ENCODE assay signal across 8 mouse cellular contexts in genomic region chr16:32644069-32644800, GRCm38 (mm10). TPM values are rescaled to one million over a fixed set of nuclear protein-coding genes. Genes with fewer than 3 reads are reported as not detected.
DNase-seq lines count a peak whose midpoint lies in the region; ATAC-seq and TF ChIP-seq lines count a peak whose summit lies in the region.

No protein-coding gene starts in this region.

- H3K4me1 ChIP-seq in forebrain, embryonic 14.5 days (ENCODE audit: control insufficient read depth, insufficient read depth, low read length) = peaks cover 20% of the 10 kb centered on the region
- H3K4me1 ChIP-seq in intestine, embryonic 14.5 days (replicated peaks; ENCODE audit: control insufficient read depth, insufficient read depth, low read length) = peaks cover 24% of the 10 kb centered on the region
- H3K4me1 ChIP-seq in liver, embryonic 13.5 days (replicated peaks) = peaks cover 47% of the 10 kb centered on the region
- H3K4me1 ChIP-seq in olfactory bulb, adult 2 months (ENCODE audit: control insufficient read depth, insufficient read depth, low read length) = peaks cover 24% of the 10 kb centered on the region

- H3K27ac ChIP-seq in forebrain, embryonic 14.5 days (ENCODE audit: low read depth, low read length) = peak overlapping the region; percentile 86
- H3K27ac ChIP-seq in intestine, embryonic 14.5 days (ENCODE audit: low read depth) = peak overlapping the region; percentile 77
- H3K27ac ChIP-seq in liver, embryonic 13.5 days = peak overlapping the region; percentile 84
- peak overlapping the region; percentile 18; the same call in 1 of the 2 replicates for H3K27ac ChIP-seq in olfactory bulb, adult 2 months (ENCODE audit: insufficient read depth, low read depth, low read length)

- ATAC-seq in forebrain, embryonic 14.5 days = peak; percentile 75
- ATAC-seq in intestine, embryonic 14.5 days (replicated peaks; ENCODE audit: low FRiP score, low TSS enrichment, low read depth) = peak; percentile 76
- ATAC-seq in liver, embryonic 13.5 days (ENCODE audit: low read depth) = peak; percentile 47

- no peaks in the 10 kb centered on the region for H3K9me3 ChIP-seq in forebrain, embryonic 14.5 days (replicated peaks; ENCODE audit: control insufficient read depth, low read length)
- H3K9me3 ChIP-seq in intestine, embryonic 14.5 days (ENCODE audit: control insufficient read depth, low read length) = no peaks in the 10 kb centered on the region
- H3K9me3 ChIP-seq in liver, embryonic 13.5 days (replicated peaks) = no peaks in the 10 kb centered on the region

- peak overlapping the region; percentile 91 for H3K9ac ChIP-seq in forebrain, embryonic 14.5 days (ENCODE audit: low read length)
- H3K9ac ChIP-seq in intestine, embryonic 14.5 days (ENCODE audit: low read length) = peak overlapping the region; percentile 83
- H3K9ac ChIP-seq in liver, embryonic 13.5 days = peak overlapping the region; percentile 98

- H3K27me3 ChIP-seq in forebrain, embryonic 14.5 days (replicated peaks; ENCODE audit: control insufficient read depth, insufficient read depth, low read length) = no peaks in the 10 kb centered on the region
- H3K27me3 ChIP-seq in intestine, embryonic 14.5 days (replicated peaks; ENCODE audit: control insufficient read depth, insufficient read depth, low read length) = no peaks in the 10 kb centered on the region
- no peaks in the 10 kb centered on the region for H3K27me3 ChIP-seq in liver, embryonic 13.5 days

- peak overlapping the region; percentile 72 for H3K4me2 ChIP-seq in forebrain, embryonic 14.5 days (ENCODE audit: low read length)
- H3K4me2 ChIP-seq in intestine, embryonic 14.5 days (ENCODE audit: low read length) = peak overlapping the region; percentile 81
- H3K4me2 ChIP-seq in liver, embryonic 13.5 days = peak overlapping the region; percentile 99

- WGBS in forebrain, embryonic 14.5 days = under 1% methylated on average over 51 of the region's 82 CpGs
- WGBS in intestine, embryonic 14.5 days = under 1% methylated on average over 44 of the region's 82 CpGs
- under 1% methylated on average over 51 of the region's 82 CpGs for WGBS in liver, embryonic 13.5 days (ENCODE audit: insufficient replicate concordance)
- 2% methylated on average over 76 of the region's 82 CpGs for WGBS in olfactory bulb, adult 2 months

- peak overlapping the region; percentile 89 for H3K4me3 ChIP-seq in forebrain, embryonic 14.5 days (ENCODE audit: low read depth, low read length)
- peak overlapping the region; percentile 79 for H3K4me3 ChIP-seq in intestine, embryonic 14.5 days (ENCODE audit: low read depth, low read length)
- peak overlapping the region; percentile 97 for H3K4me3 ChIP-seq in liver, embryonic 13.5 days (replicated peaks)
- H3K4me3 ChIP-seq in olfactory bulb, adult 2 months (ENCODE audit: insufficient read depth, low read depth, low read length) = peak overlapping the region; percentile 62

- no peaks in the 10 kb centered on the region for H3K36me3 ChIP-seq in forebrain, embryonic 14.5 days (ENCODE audit: control insufficient read depth, insufficient read depth, low read length)
- H3K36me3 ChIP-seq in intestine, embryonic 14.5 days (ENCODE audit: control insufficient read depth, insufficient read depth, low read length) = no peaks in the 10 kb centered on the region
- H3K36me3 ChIP-seq in liver, embryonic 13.5 days = 0 out of 2 replicates have a peak, but pooled peaks cover 2% of the 10 kb centered on the region

- peak; percentile 52 for DNase-seq in urinary bladder, postnatal 14 days (ENCODE audit: low spot score)
- DNase-seq in urinary bladder, adult 18-20 months (ENCODE audit: low spot score in 2 of 2) = no peak
- DNase-seq in cerebellum, adult 11 months = peak; percentile 52
- peak; percentile 51 for DNase-seq in forebrain, embryonic 14.5 days (ENCODE audit: low spot score)
- DNase-seq in intestine, embryonic 14.5 days (ENCODE audit: low spot score) = peak; percentile 83
- no peak for DNase-seq in liver, embryonic 13.5 days
- DNase-seq in urinary bladder, adult 2 months (ENCODE audit: low spot score) = no peak

- no peak; the same call in 1 of the 2 replicates for TF ChIP-seq POLR2A in olfactory bulb, adult 2 months (IDR thresholded peaks at IDR 0.05; ENCODE audit: insufficient read depth, low read depth, low read length)

- TF ChIP-seq CTCF in olfactory bulb, adult 2 months (IDR thresholded peaks at IDR 0.05; ENCODE audit: insufficient read depth, low read depth, low read length) = no peak

RNA-seq across cellular contexts. Expression of gene Tnk2, which starts 0.6 kb away (rescaled TPM):
- polyA plus RNA-seq in forebrain, embryonic 14.5 days (2014; fragmentation: Nextera tagmentation; extraction: Ambion mirVana) = 11.2 and 13.1 TPM in 2 replicates
- polyA plus RNA-seq in intestine, embryonic 14.5 days (2014; fragmentation: Nextera tagmentation; extraction: Ambion mirVana) = 11.1 and 13.0 TPM in 2 replicates
- 4.2 and 4.9 TPM in 2 replicates for polyA plus RNA-seq in liver, embryonic 13.5 days (2015; fragmentation: Nextera tagmentation; extraction: Ambion mirVana)
- polyA plus RNA-seq in olfactory bulb, adult 2 months (2012; ENCODE audit: insufficient read depth, insufficient read length, low replicate concordance, missing spikeins) = not detected in 2 replicates
- polyA plus RNA-seq in urinary bladder, adult 2 months (2012; rRNA removed) = 106 and 114 TPM in 2 replicates

RNA-seq across cellular contexts. Expression of gene Tfrc, which starts 35.5 kb away (rescaled TPM):
- polyA plus RNA-seq in forebrain, embryonic 14.5 days (2014; fragmentation: Nextera tagmentation; extraction: Ambion mirVana) = 43.9 and 56.0 TPM in 2 replicates
- 140 and 162 TPM in 2 replicates for polyA plus RNA-seq in intestine, embryonic 14.5 days (2014; fragmentation: Nextera tagmentation; extraction: Ambion mirVana)
- 262 and 322 TPM in 2 replicates for polyA plus RNA-seq in liver, embryonic 13.5 days (2015; fragmentation: Nextera tagmentation; extraction: Ambion mirVana)
- polyA plus RNA-seq in olfactory bulb, adult 2 months (2012; ENCODE audit: insufficient read depth, insufficient read length, low replicate concordance, missing spikeins) = not detected in 2 replicates
- 14.1 and 17.7 TPM in 2 replicates for polyA plus RNA-seq in urinary bladder, adult 2 months (2012; rRNA removed)

Comparison
In these comparisons a context has a peak if more than half of its experiments do, and no peak if none do; other contexts are left out.
1. DNase-seq: peak in urinary bladder, postnatal 14 days (single experiment), cerebellum, adult 11 months (single experiment), forebrain, embryonic 14.5 days (single experiment) and intestine, embryonic 14.5 days (single experiment); none in urinary bladder, adult 18-20 months (0 of 2), liver, embryonic 13.5 days (single experiment) and urinary bladder, adult 2 months (single experiment).
2. H3K27ac ChIP-seq: peak in every context shown above with its lines; median percentile 86 in forebrain, embryonic 14.5 days; 84 in liver, embryonic 13.5 days; 77 in intestine, embryonic 14.5 days; 18 in olfactory bulb, adult 2 months.
3. Peak in every context shown above with its lines, with median percentiles within 50 percentile points of each other: ATAC-seq, H3K4me2 ChIP-seq, H3K4me3 ChIP-seq and H3K9ac ChIP-seq.